Mouse (Mus musculus) adrenal gland, postnatal 25 days (tissue): ENCODE measurements around the gene Olfr181. TPM values are rescaled to one million over a fixed set of nuclear protein-coding genes. Genes with fewer than 3 reads are reported as not detected.

Experiments used
- DNase-seq: peaks from one replicate; pipeline ENCODE4 v3.0.0; 2021; ENCODE audit warnings: mixed read lengths
- long read RNA-seq: library from polyadenylated mRNA; stranded (forward); transcript quantifications from one replicate; pipeline ENCODE4 v2.0.0, GENCODE M21; 2021
- total RNA-seq: library from RNA; stranded (reverse); gene quantifications from 2 replicates; pipeline ENCODE4 v1.2.3, GENCODE M21; 2021

Gene Olfr181
- not detected in 2 replicates for total RNA-seq
- long read RNA-seq: 0 reads

GRCm38 (mm10) chr16:58928655-58929054 is at the start of gene Olfr181:
Gene Olfr181 (minus strand): TSS chr16:58928755.
- DNase-seq: no peak

GRCm38 (mm10) chr16:58929292-58929691 is 737 bp upstream of the Olfr181 start, which contains the start of gene Olfr180:
Gene Olfr180 (minus strand): TSS chr16:58929392.
- DNase-seq: no peak

GRCm38 (mm10) chr16:58891963-58892362 is 36.6 kb downstream of the Olfr181 start, which contains the start of gene Olfr178:
Gene Olfr178 (minus strand): TSS chr16:58892063.
- DNase-seq: no peak

DNA sequence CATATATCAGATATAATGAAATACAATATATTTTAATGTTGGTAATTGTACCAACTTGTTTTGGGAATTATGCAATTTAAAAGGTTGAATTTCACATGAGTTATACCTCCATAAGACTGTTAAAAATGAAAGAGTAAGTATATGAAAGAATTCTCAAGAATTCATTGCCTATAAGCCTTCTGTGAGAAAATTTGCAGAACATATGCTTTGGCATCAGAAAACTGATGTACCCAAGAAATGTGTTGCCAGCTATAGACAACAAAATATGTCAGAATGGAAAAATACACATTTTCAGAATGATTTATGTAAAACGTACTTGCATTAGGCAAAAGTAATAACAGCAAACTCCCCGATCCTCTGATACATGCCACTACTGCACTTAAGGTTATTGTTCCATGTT is 44.1 kb downstream of the Olfr181 start:
- no peak for DNase-seq

Other genes with a start within 250 kb of the Olfr181 start
- gene Gpr15, start 209.7 kb downstream of the Olfr181 start, total RNA-seq: not detected in 2 replicates
- gene Cldnd1, start 200.8 kb downstream of the Olfr181 start, total RNA-seq: 59.3 and 65.5 TPM in 2 replicates
- gene Olfr172, start 165.6 kb downstream of the Olfr181 start, total RNA-seq: not detected in 2 replicates
- gene Olfr173, start 128.5 kb downstream of the Olfr181 start, total RNA-seq: not detected in 2 replicates
- gene Olfr175-ps1, start 102.0 kb downstream of the Olfr181 start, total RNA-seq: not detected in 2 replicates
- not detected in 2 replicates for gene Olfr177, start 54.0 kb downstream of the Olfr181 start, total RNA-seq
- not detected in 2 replicates for gene Olfr178, start 36.7 kb downstream of the Olfr181 start, total RNA-seq
- not detected in 2 replicates for gene Olfr180, start 637 bp upstream of the Olfr181 start, total RNA-seq
- not detected in 2 replicates for gene Olfr183, start 66.6 kb upstream of the Olfr181 start, total RNA-seq
- gene Olfr186, start 101.5 kb upstream of the Olfr181 start, total RNA-seq: not detected in 2 replicates
- not detected in 2 replicates for gene Olfr187, start 111.0 kb upstream of the Olfr181 start, total RNA-seq
- gene Olfr190, start 149.2 kb upstream of the Olfr181 start, total RNA-seq: not detected in 2 replicates
- not detected in 2 replicates for gene Olfr191, start 161.1 kb upstream of the Olfr181 start, total RNA-seq
- gene Olfr193, start 183.1 kb upstream of the Olfr181 start, total RNA-seq: not detected in 2 replicates
- gene Olfr194, start 192.3 kb upstream of the Olfr181 start, total RNA-seq: not detected in 2 replicates
- gene Olfr195, start 218.3 kb upstream of the Olfr181 start, total RNA-seq: not detected in 2 replicates
- not detected in 2 replicates for gene Olfr196, start 241.7 kb upstream of the Olfr181 start, total RNA-seq